Mouse (Mus musculus) cerebellum, adult 18-20 months (tissue): ENCODE measurements at regions not wholly inside any gene's neighbourhood (a gene's known extent, or its start where the extent isn't known, plus 50 kb on each side); places are given as distances from the start of the nearest gene placed in this dataset.

Experiments used
- DNase-seq, 2 experiments: peaks; one replicate each; pipeline ENCODE4 v3.0.0; 2021

DNA sequence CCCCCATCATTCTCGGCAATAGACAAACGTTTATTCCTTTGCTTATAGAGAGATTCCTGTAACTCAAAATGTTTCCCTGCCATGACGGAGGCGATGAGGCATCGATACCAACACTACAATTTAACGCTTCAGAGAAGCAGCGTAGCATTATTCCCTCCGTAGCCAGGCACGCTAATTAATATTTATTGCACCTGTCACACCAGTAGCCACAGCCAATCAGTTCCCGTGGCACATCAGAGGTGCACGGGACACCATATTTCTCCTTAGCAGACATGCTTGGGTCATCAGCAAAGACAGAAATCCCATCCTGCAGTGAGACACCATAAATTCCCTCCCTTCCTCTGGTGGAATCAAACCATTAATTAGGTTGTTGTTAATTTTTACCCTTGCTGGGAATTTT, 399.8 kb upstream of the Tmpo start:
- DNase-seq: no peak

DNA sequence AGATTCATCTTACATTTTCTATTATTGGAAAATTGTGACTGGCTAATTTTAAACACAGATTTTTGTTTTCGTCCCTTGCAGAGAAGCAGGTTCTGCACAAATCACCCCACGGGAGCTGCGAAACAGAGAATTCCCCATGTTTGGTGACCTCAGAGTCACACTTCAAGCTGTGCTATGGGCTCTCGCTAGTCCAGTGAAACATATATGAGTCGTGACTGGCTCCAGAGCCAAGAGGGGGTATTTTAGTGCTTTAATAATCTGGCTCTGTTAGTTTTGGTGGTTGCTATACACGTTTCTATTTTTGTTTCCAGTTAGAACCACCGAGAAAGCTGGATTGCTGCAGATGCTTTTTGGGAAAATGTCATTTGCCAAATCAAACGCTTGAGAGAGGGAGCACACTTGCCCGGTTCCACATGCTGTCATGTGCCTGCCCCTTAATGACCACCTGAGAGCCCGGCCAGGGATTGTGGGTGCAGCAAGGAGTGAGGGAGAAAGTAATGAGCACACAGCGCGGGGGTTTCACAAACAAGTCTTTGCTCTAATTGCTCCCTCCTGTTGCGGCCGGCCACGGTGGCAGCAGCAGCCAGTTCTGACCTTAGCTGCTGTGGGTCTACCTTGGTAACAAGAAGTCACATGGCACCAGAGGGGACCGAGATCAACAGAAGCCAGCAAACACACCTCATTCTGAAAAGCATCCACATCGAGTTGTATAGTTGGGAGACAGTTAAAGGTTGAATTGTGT, 394.4 kb upstream of the Tmpo start:
- no peak for DNase-seq

DNA sequence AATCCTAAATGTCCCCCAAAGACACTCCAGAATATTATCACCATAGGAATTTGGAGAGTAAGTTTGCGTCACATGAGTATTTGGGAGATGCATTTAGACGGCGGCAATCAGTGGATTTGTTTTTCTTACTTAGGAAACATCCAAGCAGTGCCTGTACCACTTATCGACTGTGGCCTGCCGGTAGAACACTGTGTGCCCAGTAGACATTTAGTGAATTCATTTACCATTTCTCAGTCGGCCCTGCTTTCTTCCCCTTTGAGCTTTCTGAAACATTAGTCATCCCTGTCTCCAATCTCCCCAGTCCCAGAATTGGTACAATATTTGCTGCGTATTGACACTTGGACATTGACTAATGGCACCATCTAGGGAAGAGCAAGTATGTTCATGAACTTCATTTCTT, 391.7 kb upstream of the Tmpo start:
- no peak for DNase-seq

DNA sequence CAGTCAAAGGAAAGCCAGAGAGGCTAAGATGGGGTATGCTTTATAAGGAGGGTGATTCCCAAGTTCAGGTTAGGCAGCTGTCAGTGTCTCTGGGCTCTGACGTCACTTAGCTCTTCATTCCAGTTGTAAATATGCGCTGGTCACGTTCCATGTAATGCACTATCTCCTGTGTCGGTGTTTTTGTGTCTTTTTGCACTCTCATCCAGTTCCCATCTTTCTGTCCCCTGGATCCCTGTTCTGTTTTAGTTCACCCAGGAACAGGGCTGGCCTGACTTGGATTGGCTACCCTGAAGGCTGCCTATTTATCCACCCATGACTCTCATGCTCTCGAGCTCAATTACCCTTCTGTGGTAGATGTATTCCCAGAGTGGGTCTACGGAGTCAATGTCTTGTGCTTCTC, 387.9 kb upstream of the Tmpo start:
- DNase-seq: no peak

DNA sequence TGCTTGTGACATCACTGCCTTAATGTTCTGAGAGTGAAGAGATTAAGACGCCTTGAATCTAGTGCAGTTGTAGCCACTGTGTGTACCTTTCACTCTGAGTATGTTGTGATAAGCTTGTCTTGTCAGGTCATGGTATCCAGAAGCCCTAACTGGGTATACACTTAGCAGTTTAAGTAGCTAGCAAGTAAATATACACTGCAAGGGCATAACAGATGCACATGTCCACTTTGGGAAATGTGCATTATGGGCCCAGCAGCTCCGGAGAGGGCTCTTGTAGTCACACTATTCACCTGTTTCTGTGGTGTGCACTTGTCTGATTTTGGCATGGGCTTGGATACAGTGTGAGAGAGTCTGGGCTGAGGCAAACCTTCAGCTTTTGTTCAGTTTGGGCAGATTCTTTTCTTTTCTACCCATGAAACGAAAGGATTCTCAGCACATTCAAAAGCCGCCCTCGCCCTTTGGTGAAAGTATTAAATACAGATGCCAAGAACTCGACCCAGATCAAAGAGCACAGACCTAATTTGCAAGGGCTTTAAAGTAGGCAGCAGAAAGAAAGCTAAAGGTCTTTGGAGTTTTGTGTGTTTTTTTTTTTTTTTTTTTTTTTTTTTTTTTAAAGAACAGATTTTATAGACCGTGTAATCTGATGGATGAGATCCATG, 385.1 kb upstream of the Tmpo start:
- no peak for DNase-seq

DNA sequence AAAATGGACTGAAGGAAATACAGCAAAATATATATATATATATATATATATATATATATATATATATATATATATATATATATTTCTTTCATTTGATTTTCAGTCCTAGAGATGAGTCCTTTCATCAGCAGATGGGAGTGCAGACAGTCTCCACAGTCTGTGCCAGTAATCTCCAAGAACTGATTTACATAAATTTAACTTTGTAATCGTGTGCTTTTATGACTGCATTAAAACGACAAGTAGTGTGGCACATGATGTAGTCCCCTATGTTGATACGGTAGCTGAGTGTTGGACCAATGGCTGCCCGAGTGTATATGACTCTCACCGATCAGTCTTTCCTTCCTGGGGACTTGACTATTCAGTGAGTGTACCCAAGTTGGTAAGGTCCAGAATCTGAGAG, 378.2 kb upstream of the Tmpo start:
- no peak for DNase-seq

DNA sequence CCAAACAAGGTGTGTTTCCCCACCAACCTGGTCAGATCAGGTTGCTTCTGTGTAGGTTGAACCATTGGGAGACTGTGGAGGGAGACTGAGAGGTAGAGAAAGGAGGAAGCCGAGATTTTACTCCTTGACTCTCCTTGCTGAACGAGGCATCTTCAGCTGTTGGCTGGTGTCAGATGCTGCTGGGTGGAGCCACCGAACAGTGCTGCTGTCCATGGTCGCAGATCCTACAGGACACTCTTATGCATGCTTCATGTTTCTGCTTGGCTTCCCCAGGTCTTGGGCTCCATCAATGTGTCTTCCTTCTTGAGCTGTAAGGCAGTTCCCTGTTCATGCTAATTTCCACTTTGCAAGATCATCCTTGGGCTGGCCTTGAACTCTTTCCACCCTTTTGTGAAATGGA, 367.0 kb upstream of the Tmpo start:
- no peak for DNase-seq

DNA sequence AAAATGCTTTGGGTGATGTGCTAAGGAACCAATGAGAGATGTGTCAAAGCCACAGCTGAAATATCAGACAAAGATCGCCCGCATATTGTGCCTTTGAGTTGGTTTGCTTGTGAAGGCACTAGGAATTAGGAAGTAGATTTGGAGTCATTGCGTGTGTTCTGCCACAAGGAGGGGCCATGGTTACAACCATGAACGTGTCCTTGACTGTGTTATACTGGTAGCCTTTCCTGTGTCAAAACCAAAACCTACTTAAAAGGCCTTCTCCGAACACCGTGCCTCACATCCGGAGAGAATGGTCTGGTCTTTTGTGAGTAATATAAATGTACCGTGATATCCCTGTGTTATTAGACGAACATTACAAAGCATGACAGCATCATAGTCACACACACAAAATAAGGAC, 365.0 kb upstream of the Tmpo start:
- DNase-seq: peak; percentile 10 to 12

DNA sequence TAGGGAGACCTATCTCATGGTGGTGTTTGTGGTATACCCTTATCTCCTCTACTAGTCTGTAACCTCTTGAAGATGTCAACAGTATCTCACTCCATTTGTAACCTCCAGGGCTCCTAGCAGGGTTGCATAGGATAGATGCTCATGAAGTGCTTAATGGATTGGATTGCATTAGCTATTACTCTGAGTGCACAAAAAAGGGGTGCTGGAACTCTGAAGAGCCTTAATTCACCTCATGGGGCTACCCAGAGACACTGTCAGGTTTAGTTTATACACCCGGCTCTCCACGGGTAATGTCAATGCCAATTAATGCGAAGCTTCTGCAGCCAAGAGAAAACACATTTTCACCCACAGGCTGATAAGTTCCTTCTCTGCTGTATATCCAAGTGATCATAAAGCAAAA, 364.3 kb upstream of the Tmpo start:
- no peak for DNase-seq

DNA sequence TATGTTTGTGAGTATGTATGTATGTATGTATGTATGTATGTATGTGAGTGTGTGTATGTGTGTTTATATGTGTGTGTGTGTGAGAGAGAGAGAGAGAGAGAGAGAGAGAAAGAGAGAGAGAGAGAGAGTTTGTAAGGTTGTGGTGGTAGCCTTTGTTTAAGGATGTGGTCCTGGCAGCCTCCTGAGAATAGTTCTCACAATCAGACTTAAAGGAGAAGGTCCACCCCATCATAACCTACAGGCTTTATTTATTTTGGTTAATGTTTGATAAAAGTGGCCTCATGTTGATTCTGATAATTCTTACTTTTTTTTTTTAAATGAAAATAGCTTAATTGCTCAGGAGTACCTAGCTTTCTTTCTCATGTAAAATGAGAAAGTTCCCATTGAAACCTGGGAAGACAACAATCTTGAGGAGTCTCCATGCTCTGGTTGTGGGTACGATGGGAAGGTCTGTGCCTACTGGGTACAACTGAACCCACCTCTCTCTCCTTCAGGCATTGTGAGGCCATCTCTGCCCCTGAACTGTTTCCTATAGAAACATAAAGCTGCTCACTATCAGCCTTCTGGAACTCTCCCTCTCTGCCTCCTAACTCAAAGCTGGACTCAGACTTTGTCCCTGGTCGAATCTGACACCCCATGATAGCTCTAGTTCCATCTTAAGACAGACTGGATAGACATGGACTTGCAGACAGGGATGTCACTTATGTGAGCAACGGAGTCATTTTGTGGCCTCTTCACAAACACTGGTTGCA, 362.2 kb upstream of the Tmpo start:
- DNase-seq: no peak

DNA sequence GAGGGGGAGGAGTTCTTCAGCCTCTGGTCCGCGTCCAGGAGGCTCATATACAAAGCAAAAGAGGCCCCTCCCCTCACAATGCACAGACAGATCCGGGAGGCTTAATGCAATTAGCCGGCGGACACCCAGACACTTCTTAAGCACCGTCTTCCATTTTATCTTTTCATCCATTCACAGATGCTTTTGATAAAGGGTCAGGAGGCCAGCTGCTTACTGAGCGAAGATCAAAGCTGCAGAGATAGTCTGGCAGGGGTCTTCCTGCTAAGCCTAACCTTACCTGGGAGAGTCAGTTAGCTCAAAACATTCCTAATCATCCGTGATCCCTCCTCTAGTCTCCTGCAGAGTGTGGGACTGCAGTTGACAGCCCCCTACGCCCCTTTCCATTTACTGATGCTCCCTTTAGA, 361.1 kb upstream of the Tmpo start:
- DNase-seq: no peak

DNA sequence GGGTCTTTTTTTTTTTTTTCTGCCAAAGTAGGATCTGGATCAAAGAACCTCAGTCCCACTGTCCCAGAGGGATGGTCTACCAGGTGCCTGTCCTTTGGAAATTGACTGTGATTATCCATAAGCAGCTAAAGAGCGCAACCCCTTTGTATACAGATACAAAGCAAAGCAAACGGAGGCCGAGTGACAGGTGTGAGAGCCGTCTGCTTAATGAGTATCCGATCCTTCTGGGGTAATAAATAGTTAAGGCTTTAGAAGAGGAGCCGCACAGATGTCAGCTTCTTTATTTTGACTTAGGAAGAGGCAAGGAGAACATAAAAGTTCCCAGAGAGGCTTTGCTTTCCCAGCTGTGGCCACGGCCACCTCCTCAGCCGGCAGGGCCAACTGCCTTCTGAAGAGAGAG, 356.1 kb upstream of the Tmpo start:
- DNase-seq: no peak

DNA sequence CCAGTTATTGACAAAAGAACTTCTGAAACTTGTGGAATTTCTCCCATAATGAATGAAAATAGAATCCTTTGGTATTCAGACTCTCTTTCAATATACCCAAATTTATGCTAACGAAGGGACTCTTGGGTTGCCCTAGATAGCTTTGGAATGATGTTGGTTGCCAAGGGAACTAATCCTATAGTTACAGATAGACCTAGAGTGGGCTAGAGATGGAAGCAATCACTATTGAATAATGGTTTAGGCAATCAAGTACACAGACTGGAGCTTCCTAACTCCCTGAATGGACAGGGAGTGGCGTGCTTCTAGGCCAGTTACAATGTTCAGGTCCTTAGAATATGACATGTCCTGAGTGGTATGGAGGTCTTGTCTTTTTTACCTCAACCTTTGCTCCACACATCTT, 354.3 kb upstream of the Tmpo start:
- DNase-seq: no peak

DNA sequence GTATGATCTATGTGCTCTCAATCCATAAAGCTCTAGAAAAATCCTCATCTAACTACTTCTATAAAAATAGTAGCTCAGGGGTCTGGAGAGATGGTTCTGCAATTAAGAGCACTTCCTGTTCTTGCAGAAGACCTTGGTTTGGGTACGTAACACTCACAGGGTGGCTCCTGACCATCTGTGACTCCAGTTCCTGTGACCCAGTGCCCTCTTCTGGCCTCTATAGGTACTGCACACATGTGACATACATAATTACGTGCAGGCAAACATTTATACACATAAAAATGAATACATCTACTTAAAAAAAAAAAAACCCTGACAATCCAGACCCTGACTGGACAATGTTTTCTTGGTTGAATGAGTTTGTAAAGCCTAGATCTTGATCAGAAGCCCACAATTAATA, 347.2 kb upstream of the Tmpo start:
- no peak for DNase-seq

DNA sequence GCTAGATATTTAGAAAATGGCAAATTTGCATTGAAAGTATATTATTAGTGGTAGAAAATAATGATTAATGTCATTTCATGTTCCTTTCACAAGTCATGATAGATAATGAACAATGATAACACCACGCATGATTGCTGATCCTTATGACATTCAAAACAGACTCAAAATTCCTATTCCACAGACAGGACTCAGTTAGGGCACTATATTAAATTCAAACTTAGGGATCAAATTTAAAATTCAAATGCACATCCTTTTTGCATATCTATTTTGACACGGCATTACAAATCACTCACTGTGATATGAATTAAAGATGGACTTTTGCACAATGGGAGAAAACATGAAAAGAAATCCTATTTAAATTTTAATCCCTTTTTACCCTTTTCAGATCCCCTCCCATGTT, 340.1 kb upstream of the Tmpo start:
- DNase-seq: no peak

DNA sequence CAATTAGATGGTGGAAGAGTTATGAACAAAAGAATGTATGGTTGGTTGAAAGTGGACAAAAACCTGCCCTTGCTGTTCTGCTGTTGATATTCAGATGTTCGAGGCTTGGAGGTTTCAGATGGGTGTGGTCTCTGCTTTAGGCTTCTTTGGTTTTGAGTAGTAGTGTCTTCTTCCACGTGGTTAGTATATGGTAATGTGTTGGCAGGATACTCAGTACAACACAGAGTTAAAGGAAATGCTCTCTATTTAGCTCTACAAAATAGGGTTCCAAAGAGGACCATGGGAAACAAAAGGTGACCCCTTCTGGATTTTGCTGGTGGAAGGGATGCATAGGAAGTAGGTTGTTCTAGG, 333.9 kb upstream of the Tmpo start:
- DNase-seq: no peak

DNA sequence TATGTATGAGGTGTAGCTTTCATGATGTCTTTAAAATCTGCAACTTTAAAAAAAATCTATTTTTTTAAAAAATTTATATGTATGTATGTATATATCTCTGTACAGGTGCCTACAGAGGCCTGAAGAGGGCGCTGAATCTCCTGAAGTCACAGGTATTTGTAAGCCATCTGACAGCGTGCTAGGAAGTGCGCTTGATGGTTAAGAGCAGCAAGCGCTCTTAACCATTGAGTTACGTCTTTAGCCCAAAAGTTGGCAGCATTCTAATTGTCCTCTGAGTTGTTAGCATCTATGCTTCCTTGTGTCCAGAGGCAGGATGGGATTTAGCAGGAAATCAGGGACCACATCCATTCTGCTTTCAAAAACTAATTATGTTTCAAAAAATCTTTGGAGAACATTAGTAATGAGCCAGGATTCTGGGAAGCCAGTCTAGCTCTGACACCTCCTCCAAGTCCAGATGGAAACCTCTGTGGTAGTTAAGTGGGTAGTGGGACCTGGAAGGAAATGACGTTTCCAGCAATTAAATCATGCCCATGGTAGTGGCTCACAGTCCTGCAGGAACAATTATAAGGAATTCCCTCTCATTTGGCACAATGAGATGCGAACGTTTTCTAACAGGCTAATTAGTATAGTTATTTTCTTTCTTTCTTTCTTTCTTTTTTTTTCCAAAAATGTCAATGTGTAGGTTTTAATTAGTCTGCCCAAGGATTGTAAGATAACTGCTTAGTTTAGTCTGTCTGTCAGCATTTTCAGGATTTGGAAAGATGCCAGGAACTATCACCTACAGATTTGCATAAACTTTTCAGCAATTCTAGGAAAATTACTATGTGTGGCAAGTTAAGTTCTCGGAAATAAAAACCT, 333.3 kb upstream of the Tmpo start:
- no peak for DNase-seq

DNA sequence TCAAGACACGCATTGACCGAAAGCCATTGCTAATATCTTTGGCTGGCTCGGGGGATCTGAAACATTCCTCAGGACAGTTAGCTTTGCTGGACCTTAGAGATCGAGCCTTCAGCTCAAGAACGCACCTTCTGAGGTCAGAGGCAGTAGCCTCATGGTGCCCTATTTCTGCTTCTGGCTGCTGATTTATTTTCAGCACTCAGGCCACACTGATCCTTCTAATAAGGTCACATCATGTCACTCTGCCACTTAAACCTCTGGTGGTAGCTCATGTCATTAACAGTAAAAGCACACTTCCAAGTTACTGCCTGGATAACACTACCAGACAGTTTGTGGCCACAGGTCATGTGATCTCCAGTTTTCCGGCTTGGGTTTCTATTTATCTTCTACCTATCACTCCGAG, 325.9 kb upstream of the Tmpo start:
- no peak for DNase-seq

DNA sequence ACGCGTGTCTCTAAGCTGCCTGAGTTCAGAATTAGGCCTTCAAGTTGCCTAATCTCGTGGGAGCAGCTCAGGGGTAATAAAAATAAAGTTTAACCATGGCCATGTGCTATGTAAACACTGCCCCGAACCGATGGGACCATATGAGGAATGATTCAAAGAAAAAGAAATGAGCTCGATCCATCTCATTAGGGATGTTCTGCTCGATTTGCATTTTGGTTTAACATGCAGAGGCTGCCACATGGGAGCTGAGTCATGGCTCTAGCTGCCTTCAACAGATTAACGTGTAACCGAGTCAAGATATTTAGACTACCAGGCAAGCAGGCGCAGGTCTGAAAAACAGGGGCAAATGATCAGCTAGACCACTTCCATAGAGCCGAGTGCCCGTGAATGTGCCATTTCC, 323.8 kb upstream of the Tmpo start:
- no peak for DNase-seq

DNA sequence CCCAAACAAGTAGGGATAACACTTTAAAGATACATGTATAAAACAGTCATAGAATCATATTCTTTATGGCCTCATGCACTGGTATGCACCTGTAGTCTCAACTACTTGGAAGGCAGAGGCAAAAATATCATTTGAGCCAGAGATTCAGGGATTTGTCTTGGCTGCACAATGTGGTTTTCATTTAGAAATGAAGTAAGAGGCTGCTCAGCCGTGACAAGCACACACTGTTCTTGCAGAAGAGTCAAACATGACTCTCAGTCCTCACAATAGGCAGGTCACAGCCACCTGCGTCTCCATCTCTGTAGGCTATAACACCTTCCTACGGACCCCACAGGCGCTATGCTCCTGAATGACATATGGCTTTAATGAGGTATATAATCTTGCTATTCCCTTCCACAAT, 317.4 kb upstream of the Tmpo start:
- no peak for DNase-seq

DNA sequence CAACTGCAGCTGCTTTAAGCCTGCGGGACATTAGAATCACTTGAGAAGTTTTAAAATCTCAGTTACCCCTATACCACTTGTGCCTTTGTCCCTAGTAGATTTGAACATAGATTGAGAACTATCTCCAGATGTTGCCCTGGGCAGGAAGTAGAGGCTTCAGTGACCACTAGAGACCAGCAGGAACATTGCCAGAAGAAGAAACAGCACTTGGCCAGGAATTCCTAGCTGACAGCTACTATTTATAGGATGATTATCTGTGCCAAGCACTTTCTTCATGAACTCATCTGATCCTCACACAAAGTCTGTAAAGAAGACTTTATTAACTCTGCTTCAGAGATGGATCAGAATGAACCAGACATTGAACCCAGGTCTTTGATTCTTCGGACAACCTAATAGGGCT, 283.6 kb upstream of the Tmpo start:
- DNase-seq: no peak

DNA sequence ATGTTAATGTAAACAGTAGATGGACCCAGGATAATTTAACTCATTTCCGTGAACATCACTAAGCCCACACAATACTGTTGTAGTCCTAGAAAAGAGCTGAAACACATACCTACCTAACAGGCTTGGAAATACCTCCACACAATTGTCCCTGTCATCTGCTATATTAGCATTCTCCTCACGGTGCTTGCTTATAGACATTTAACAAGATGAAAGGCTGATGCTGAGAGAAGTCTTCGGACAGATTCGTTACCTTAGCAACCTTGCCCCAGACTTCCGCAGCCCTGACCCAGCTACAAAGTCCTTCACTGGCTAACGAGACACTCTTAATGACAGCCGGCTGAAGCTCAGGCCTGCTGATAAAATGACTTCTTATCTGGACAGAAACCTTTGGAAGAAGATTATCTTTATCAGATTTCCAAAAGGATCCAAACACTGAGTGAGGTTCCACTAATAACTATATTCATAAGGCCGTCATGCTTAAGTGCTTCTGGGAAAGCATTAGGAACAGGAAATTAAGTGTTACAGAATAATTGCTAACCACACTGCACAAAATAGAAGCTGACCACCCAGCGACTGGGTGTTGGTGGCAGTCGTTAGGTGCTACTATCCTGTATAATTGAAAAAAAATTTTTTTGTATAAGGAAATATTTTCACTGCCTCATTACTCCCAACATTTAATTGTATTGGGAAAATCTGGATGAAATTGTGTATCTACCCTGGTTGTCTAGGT, 267.0 kb upstream of the Tmpo start:
- no peak for DNase-seq

DNA sequence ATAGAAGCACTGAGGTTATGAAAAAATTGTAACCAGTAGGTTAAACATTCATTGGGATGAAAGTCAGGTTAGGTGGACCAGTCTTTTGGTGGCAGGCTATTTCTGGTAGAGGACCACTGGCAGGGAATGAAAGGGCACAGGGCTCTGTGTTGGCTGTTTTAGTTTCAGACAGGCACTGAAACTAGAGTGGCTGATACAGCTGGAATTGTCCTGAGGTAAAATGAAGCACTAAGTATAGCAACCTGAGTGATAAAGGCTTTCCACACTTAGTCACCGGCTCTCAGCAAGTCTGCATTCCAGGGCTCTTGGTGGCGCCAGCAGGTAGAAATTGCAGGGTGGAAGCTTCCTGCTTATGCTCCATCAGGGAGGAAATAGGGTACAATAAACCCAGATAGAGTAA, 262.2 kb upstream of the Tmpo start:
- no peak for DNase-seq
